Mouse (Mus musculus) intestine, postnatal 0 days (tissue): Measurements from ENCODE around the gene Hmox2. TPM values are rescaled to one million over a fixed set of nuclear protein-coding genes. Genes with fewer than 3 reads are reported as not detected.

Experiments used
- ATAC-seq: fragments of 200-750 bp; cut with Nextera tagmentation; 2 replicates; pipeline ENCODE4 v1.8.0; 2017; ENCODE audit warnings: mild to moderate bottlenecking, moderate TSS enrichment, moderate library complexity
- H3K27ac ChIP-seq: fragments of 300-500 bp; sonication (generic); 2 replicates; pipeline ENCODE4 v1.5.1; 2014; ENCODE audit warnings: mild to moderate bottlenecking, low read depth, low read length, moderate library complexity
- H3K27me3 ChIP-seq: fragments of 300-500 bp; sonication (generic); replicated peaks from 2 replicates; pipeline ENCODE4 v1.6.1; 2014; ENCODE audit warnings: low read length, mixed read lengths; ENCODE audit not compliant: control insufficient read depth, insufficient read depth
- H3K36me3 ChIP-seq: fragments of 300-500 bp; sonication (generic); 2 replicates; pipeline ENCODE4 v1.6.1; 2014; ENCODE audit warnings: mild to moderate bottlenecking, moderate library complexity; ENCODE audit not compliant: control insufficient read depth, insufficient read depth
- H3K4me1 ChIP-seq: fragments of 300-500 bp; sonication (generic); replicated peaks from 2 replicates; pipeline ENCODE4 v1.6.1; 2014; ENCODE audit warnings: antibody characterized with exemption, low read length, mixed read lengths; ENCODE audit not compliant: control insufficient read depth, insufficient read depth
- H3K4me2 ChIP-seq: fragments of 300-500 bp; sonication (generic); replicated peaks from 2 replicates; pipeline ENCODE4 v1.6.1; 2014; ENCODE audit warnings: low read depth, mild to moderate bottlenecking, moderate library complexity
- H3K4me3 ChIP-seq: fragments of 300-500 bp; sonication (generic); 2 replicates; pipeline ENCODE4 v1.5.1; 2014; ENCODE audit warnings: low read depth, low read length
- H3K9ac ChIP-seq: fragments of 300-500 bp; sonication (generic); 2 replicates; pipeline ENCODE4 v1.6.1; 2014; ENCODE audit warnings: mild to moderate bottlenecking, low read depth, low read length
- H3K9me3 ChIP-seq: fragments of 300-500 bp; sonication (generic); 2 replicates; pipeline ENCODE4 v1.6.1; 2016; ENCODE audit warnings: mixed run types; ENCODE audit not compliant: control insufficient read depth
- CTCF ChIP-seq: sonication (generic); IDR thresholded peaks from 2 replicates; pipeline ENCODE4 v1.5.1; 2016; ENCODE audit warnings: low read depth, mild to moderate bottlenecking, control low read depth, antibody characterized with exemption, moderate library complexity
- WGBS: fragments of 180-500 bp; shearing (Covaris S2); extraction: QIAGEN DNeasy Blood & Tissue Kit; methylation state at CpG from one replicate; pipeline ENCODE4 v1.1.7; 2014; 5-methylcytosine and 5-hydroxymethylcytosine counted together
- polyA plus RNA-seq: library from polyadenylated mRNA; unstranded; fragments of >200 nt; fragmentation: Nextera tagmentation; extraction: Ambion mirVana; gene quantifications from 2 replicates; pipeline ENCODE4 v1.2.1, GENCODE M21; 2015

Gene Hmox2
- polyA plus RNA-seq, 1 experiment from 2014 or later: 64.3 TPM

- Histone ChIP-seq H3K4me3 (no peak overlapping the region), H3K9me3 (no peaks in the 10 kb centered on the region), H3K4me1 (no peaks in the 10 kb centered on the region; the same call in 1 of the 2 replicates), H3K9ac (no peak overlapping the region), H3K36me3 (no peaks in the 10 kb centered on the region), H3K27me3 (no peaks in the 10 kb centered on the region), H3K4me2 (no peak overlapping the region), H3K27ac (no peak overlapping the region)
- no peak for TF ChIP-seq CTCF
- ATAC-seq: no peak
- 55% methylated on average over 7 of the region's 7 CpGs for WGBS
Measured at GRCm38 (mm10) chr16:4722128-4722914, 3.8 kb upstream of the Hmox2 start.

- no peaks in the 10 kb centered on the region; the same call in 1 of the 2 replicates for H3K4me1 ChIP-seq
- 55% methylated on average over 3 of the region's 3 CpGs for WGBS
Measured at GRCm38 (mm10) chr16:4722915-4723209, 3.3 kb upstream of the Hmox2 start.

GRCm38 (mm10) chr16:4725266-4725665 is 895 bp upstream of the Hmox2 start:
- no peak for TF ChIP-seq CTCF
- no peaks in the 10 kb centered on the region for H3K27me3 ChIP-seq
- no peak for ATAC-seq
- H3K27ac ChIP-seq: no peak overlapping the region
- no peaks in the 10 kb centered on the region for H3K4me1 ChIP-seq
- no peaks in the 10 kb centered on the region for H3K9me3 ChIP-seq
- H3K4me2 ChIP-seq: no peak overlapping the region
- WGBS: 77% methylated on average over 4 of the region's 4 CpGs
- no peak overlapping the region for H3K4me3 ChIP-seq
- no peaks in the 10 kb centered on the region for H3K36me3 ChIP-seq
- no peak overlapping the region for H3K9ac ChIP-seq

More at GRCm38 (mm10) chr16:4722915-4723209, 3.3 kb upstream of the Hmox2 start:
- Histone ChIP-seq H3K9ac (no peak overlapping the region), H3K27ac (no peak overlapping the region), H3K9me3 (no peaks in the 10 kb centered on the region), H3K36me3 (no peaks in the 10 kb centered on the region), H3K4me3 (no peak overlapping the region), H3K4me2 (no peak overlapping the region), H3K27me3 (no peaks in the 10 kb centered on the region)
- no peak for ATAC-seq
- no peak for TF ChIP-seq CTCF

GRCm38 (mm10) chr16:4726528-4727128 is 467 bp downstream of the Hmox2 start:
- H3K4me1 ChIP-seq: no peaks in the 10 kb centered on the region
- H3K4me3 ChIP-seq: peak overlapping the region; percentile 95
- ATAC-seq: peak; percentile 79
- TF ChIP-seq CTCF: no peak
- H3K4me2 ChIP-seq: peak overlapping the region; percentile 86
- H3K9me3 ChIP-seq: no peaks in the 10 kb centered on the region
- no peaks in the 10 kb centered on the region for H3K27me3 ChIP-seq
- under 1% methylated on average over 40 of the region's 40 CpGs for WGBS
- H3K27ac ChIP-seq: peak overlapping the region; percentile 84
- H3K36me3 ChIP-seq: no peaks in the 10 kb centered on the region
- H3K9ac ChIP-seq: peak overlapping the region; percentile 88

GRCm38 (mm10) chr16:4727526-4727925 is 1.4 kb downstream of the Hmox2 start:
- no peak overlapping the region for H3K27ac ChIP-seq
- H3K4me1 ChIP-seq: no peaks in the 10 kb centered on the region
- no peaks in the 10 kb centered on the region for H3K36me3 ChIP-seq
- 93% methylated on average over 1 of the region's 1 CpGs for WGBS
- no peak overlapping the region for H3K9ac ChIP-seq
- H3K4me3 ChIP-seq: no peak overlapping the region
- no peak for ATAC-seq
- H3K4me2 ChIP-seq: 0 out of 2 replicates have a peak overlapping the region, but pooled peaks have one; percentile 18
- no peaks in the 10 kb centered on the region for H3K27me3 ChIP-seq
- no peaks in the 10 kb centered on the region for H3K9me3 ChIP-seq
- no peak for TF ChIP-seq CTCF

- Histone ChIP-seq H3K4me3 (no peak overlapping the region), H3K27ac (no peak overlapping the region), H3K4me1 (no peaks in the 10 kb centered on the region), H3K27me3 (no peaks in the 10 kb centered on the region), H3K4me2 (no peak overlapping the region), H3K36me3 (no peaks in the 10 kb centered on the region), H3K9me3 (no peaks in the 10 kb centered on the region), H3K9ac (no peak overlapping the region)
- TF ChIP-seq CTCF: no peak
- ATAC-seq: no peak
- WGBS: 14% methylated on average over 1 of the region's 1 CpGs
Measured at GRCm38 (mm10) chr16:4727963-4728362, 1.8 kb downstream of the Hmox2 start.
